Mouse (Mus musculus): ENCODE measurements around the gene Spata48. TPM values are rescaled to one million over a fixed set of nuclear protein-coding genes. Genes with fewer than 3 reads are reported as not detected.

The Spata48 gene
- polyA plus RNA-seq, 1 experiment from 2014 or later: 1.3 TPM

DNA sequence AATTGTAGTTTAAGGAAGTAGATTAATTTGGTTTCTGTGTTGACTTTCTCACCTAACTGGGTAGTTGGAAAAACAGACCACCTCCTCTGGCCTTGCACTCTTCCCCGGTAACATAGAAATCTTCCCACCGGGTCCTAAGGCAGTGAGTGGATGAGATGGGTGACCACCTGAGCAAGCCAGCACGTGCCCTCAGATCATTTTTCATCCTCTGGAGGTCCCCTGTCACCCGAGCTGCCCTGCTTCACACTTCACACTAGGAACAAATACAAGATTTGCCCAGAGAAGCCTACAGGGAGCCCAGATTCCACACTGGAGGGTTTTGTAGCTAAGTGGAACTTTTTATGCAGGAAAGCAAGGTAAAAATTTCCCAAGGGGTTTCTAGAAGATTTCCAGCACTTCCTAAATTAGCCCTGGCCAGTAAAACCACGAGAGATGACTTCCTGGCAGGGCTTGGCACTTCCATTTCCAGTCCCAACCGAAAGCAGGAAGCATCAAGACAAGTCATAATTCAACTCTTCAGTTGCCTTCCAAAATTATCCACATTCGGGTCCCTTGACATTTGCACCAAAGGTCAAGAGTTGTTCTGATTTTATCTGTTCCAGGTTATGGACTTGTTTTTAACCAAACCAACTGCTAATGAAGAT, 85.8 kb downstream of the Spata48 start:
- no peak overlapping the region for H3K9ac ChIP-seq
- no peaks in the 10 kb centered on the region for H3K27me3 ChIP-seq
- H3K27ac ChIP-seq: no peak overlapping the region
- 77% methylated on average over 7 of the region's 7 CpGs for WGBS
- H3K4me3 ChIP-seq: no peak overlapping the region
- H3K4me2 ChIP-seq: no peak overlapping the region
- no peak for ATAC-seq (ENCODE audit: low FRiP score)
- H3K9me3 ChIP-seq: no peaks in the 10 kb centered on the region
- no peaks in the 10 kb centered on the region for H3K36me3 ChIP-seq
- H3K4me1 ChIP-seq (replicated peaks): no peaks in the 10 kb centered on the region

DNA sequence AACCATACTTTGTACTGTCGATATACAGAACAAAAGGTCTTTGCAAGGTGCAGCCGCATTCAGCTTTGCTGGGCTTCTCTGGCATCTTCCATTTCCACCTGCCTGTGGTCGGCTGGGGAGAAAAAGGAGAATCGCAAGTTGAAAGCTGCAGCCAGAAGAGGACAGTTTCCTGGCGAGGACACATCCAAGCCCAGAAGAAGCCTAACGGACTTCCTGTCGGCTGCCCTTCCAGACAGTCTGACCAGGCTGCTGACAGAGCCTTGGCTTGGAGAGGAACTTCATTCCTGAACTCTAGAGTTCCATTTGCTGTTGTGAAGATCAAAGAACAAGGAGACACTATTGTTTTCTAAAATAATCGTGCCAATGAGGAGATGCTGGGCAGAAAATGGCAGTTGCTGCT, 93.7 kb downstream of the Spata48 start:
- WGBS: 84% methylated on average over 8 of the region's 8 CpGs
- H3K4me3 ChIP-seq: no peak overlapping the region
- no peak overlapping the region for H3K4me2 ChIP-seq
- H3K9ac ChIP-seq: no peak overlapping the region
- no peaks in the 10 kb centered on the region for H3K4me1 ChIP-seq (replicated peaks)
- no peak for ATAC-seq (ENCODE audit: low FRiP score)
- H3K27me3 ChIP-seq: no peaks in the 10 kb centered on the region
- H3K27ac ChIP-seq: no peak overlapping the region
- no peaks in the 10 kb centered on the region for H3K36me3 ChIP-seq
- no peaks in the 10 kb centered on the region for H3K9me3 ChIP-seq

DNA sequence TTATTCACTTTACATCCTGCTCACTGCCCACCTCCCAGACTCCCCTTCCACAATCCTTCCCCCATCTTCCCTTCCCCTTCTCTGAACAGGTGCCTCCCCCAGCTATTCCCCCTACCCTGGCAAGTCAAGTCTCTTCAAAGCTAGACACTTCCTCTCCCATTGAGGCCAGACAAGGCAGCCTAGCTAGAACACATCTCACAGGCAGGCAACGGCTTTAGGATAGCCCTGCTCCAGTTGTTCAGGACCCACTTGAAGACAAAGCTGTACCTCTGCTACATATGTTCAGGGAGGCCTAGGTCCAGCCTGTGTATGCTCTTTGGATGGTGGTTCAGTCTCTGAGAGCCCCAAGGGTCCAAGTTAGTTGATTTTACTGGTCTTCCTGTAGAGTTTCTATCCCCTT, 94.3 kb downstream of the Spata48 start:
- H3K4me1 ChIP-seq (replicated peaks): no peaks in the 10 kb centered on the region
- WGBS: 94% methylated on average over 1 of the region's 1 CpGs

DNA sequence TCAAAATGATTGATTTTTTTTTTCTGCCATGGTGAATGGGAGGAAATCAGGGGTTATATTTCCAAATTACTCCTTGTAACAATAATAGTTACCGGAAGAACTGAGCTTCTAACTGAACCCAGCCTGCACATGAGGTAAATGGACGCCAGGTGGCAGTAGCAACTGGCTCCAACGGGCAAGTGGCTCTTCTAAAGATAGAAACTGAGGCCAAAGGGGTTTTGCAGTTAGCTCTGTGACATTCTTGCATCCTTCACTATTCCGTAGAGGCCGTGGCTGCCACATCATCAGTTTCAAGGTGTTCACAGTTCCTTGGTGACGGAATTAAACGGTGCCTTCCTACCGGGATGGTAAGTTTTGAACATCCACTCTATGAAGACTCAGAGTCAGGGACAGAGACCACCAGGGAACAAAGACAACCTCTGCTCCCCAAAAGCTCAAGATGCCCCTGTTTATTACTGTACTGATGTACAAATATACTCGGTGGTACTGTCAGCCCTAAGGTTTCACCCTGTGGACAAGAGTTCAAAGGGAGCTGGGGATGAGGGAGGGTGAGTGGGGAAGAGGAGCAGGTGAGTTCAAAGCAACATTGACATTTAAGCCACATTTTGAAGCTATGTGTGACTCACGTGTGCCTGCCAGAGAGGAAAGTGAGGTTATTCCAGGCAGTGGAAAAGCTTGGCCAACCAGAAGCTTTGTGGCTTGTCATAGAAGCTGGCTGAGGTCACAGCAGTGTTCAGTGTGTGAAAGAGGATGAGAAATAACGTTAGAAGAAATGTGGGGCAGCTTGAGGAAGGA, 95.5 kb downstream of the Spata48 start:
- H3K4me2 ChIP-seq: no peak overlapping the region
- no peak overlapping the region for H3K27ac ChIP-seq
- no peak overlapping the region for H3K4me3 ChIP-seq
- no peaks in the 10 kb centered on the region for H3K4me1 ChIP-seq (replicated peaks)
- H3K9ac ChIP-seq: no peak overlapping the region
- H3K36me3 ChIP-seq: no peaks in the 10 kb centered on the region
- ATAC-seq (ENCODE audit: low FRiP score): no peak
- no peaks in the 10 kb centered on the region for H3K27me3 ChIP-seq
- WGBS: 47% methylated on average over 11 of the region's 11 CpGs
- H3K9me3 ChIP-seq: no peaks in the 10 kb centered on the region

More for the DNA sequence above, 94.3 kb downstream of the Spata48 start:
- Histone ChIP-seq H3K36me3 (no peaks in the 10 kb centered on the region), H3K4me2 (no peak overlapping the region), H3K9ac (no peak overlapping the region), H3K27me3 (no peaks in the 10 kb centered on the region), H3K9me3 (no peaks in the 10 kb centered on the region), H3K27ac (no peak overlapping the region), H3K4me3 (no peak overlapping the region)
- no peak for ATAC-seq (ENCODE audit: low FRiP score)

GRCm38 (mm10) chr11:11558662-11559061, 96.8 kb downstream of the Spata48 start:
- no peak for ATAC-seq (ENCODE audit: low FRiP score)
- no peaks in the 10 kb centered on the region for H3K4me1 ChIP-seq (replicated peaks)
- whole genome bisulfite sequencing: 89% methylated on average over 3 of the region's 3 CpGs

GRCm38 (mm10) chr11:11559099-11559686, 97.3 kb downstream of the Spata48 start:
- H3K27me3 ChIP-seq: no peaks in the 10 kb centered on the region
- no peaks in the 10 kb centered on the region for H3K36me3 ChIP-seq
- no peaks in the 10 kb centered on the region for H3K9me3 ChIP-seq
- WGBS: 90% methylated on average over 7 of the region's 7 CpGs
- H3K4me2 ChIP-seq: no peak overlapping the region
- no peaks in the 10 kb centered on the region for H3K4me1 ChIP-seq (replicated peaks)
- no peak overlapping the region for H3K9ac ChIP-seq
- H3K27ac ChIP-seq: no peak overlapping the region
- no peak for ATAC-seq (ENCODE audit: low FRiP score)
- no peak overlapping the region for H3K4me3 ChIP-seq

More at GRCm38 (mm10) chr11:11558662-11559061, 96.8 kb downstream of the Spata48 start:
- Histone ChIP-seq H3K9me3 (no peaks in the 10 kb centered on the region), H3K27me3 (no peaks in the 10 kb centered on the region), H3K9ac (no peak overlapping the region), H3K4me3 (no peak overlapping the region), H3K36me3 (no peaks in the 10 kb centered on the region), H3K27ac (no peak overlapping the region), H3K4me2 (no peak overlapping the region)

DNA sequence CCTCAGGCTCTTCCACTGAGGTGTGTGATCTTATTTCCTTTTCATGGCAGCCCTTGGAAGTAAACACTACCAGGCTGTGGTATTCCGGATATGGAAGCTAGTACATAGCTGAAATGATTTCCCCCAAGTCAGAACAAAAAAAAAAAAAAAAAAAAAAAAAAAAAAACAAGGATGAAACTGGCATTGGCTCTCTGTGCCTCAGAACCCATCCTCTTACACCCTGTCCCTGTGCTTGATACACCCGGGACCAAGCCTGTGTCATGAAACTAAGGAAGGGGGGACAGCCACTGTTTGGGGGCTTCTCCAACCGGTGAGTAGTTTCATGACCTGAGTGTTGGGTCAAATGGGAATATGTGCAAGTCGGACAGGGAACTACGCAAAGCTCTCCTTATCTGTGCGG, 99.2 kb downstream of the Spata48 start:
- Histone ChIP-seq H3K27ac (no peak overlapping the region), H3K4me3 (no peak overlapping the region), H3K4me1 (replicated peaks) (no peaks in the 10 kb centered on the region), H3K36me3 (no peaks in the 10 kb centered on the region), H3K27me3 (no peaks in the 10 kb centered on the region), H3K4me2 (no peak overlapping the region), H3K9me3 (no peaks in the 10 kb centered on the region), H3K9ac (no peak overlapping the region)
- ATAC-seq (ENCODE audit: low FRiP score): no peak
- 90% methylated on average over 6 of the region's 6 CpGs for WGBS

DNA sequence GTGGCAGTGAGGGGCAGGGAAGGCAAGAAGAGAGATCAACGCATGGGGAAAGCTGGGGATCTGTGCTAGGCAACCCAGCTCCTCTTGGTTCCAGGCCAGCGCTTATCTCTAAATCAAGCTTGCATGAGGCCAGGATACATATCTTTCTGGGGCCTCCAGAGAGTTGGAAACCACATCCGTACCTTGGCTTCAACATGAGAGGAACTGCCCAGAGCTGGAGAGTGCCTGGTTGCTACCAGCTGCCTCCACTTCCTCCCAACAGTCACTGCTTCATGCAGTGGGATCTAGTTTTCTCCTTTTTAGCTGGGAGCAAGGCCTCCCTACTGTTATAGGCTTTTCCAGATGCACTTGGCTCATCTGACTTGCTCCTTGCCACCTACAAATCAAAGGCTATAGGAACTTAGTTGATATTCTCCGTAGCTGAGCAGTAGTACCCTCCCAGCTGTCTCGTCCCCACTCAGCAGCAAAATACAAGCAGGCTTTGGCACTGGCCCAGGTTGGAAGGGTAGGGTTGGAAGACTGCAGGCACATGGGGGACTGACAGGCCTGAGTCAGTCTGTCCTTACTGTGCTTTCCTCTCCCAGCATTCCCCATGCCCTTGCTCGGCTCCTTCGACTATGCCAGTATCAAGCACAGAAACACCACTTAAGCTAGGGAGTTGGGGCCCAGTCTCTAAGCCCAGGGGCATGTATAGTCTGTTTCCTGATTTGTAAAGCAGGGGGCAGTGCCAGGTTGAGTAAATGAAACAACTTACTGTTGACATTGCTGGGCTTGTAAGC, 102.6 kb downstream of the Spata48 start:
- 82% methylated on average over 7 of the region's 7 CpGs for WGBS

More for the DNA sequence above, 102.6 kb downstream of the Spata48 start:
- ATAC-seq (ENCODE audit: low FRiP score): no peak
- no peak overlapping the region for H3K9ac ChIP-seq
- no peaks in the 10 kb centered on the region for H3K9me3 ChIP-seq
- H3K4me2 ChIP-seq: no peak overlapping the region
- no peaks in the 10 kb centered on the region for H3K36me3 ChIP-seq
- H3K27ac ChIP-seq: no peak overlapping the region
- no peaks in the 10 kb centered on the region for H3K27me3 ChIP-seq
- H3K4me1 ChIP-seq (replicated peaks): no peaks in the 10 kb centered on the region
- no peak overlapping the region for H3K4me3 ChIP-seq

Other genes with a start within 250 kb of the Spata48 start
- 0.88 and 1.1 TPM in 2 replicates for gene Zpbp, start 314 bp downstream of the Spata48 start, polyA plus RNA-seq (2015; fragmentation: Nextera tagmentation; extraction: Ambion mirVana)
- gene 4930512M02Rik, start 165.7 kb downstream of the Spata48 start, polyA plus RNA-seq (2015; fragmentation: Nextera tagmentation; extraction: Ambion mirVana): not detected in 2 replicates
- gene Ikzf1, start 222.9 kb downstream of the Spata48 start, polyA plus RNA-seq (2015; fragmentation: Nextera tagmentation; extraction: Ambion mirVana): 0.74 and 1.1 TPM in 2 replicates